Mouse (Mus musculus) mature B cell (primary cell): ENCODE data around the gene 4930402F06Rik.

Experiments used
- in situ Hi-C: fragments of 300-500 bp; cut with MboI; formaldehyde crosslinking; loops from 2 replicates; pipeline ENCODE4 v1.14.3; 2019

The 4930402F06Rik gene

DNA sequence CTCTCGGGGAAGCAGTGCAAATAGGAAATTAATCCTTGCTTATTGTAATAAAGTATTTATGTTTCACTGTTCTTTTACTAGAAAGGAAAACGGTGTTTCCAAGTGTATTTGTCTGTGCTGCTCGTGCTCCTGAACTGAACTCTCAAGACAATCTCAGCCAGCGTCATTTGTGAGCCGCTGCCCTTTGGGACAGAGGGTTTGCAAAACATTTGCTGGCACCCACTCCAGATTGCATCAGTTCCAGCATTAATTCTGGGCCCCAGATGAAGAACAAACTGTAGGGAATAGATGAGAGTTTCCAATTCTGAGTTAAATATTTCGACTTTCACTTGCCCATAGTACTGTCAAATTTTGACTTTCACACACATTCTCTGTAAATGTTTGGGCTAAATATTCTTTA is 58.3 kb downstream of the 4930402F06Rik start:
- in situ Hi-C loops: loop anchor here (5.0 kb wide), 1 partner anchor 41 kb away; no protein-coding TSS in a partner anchor

DNA sequence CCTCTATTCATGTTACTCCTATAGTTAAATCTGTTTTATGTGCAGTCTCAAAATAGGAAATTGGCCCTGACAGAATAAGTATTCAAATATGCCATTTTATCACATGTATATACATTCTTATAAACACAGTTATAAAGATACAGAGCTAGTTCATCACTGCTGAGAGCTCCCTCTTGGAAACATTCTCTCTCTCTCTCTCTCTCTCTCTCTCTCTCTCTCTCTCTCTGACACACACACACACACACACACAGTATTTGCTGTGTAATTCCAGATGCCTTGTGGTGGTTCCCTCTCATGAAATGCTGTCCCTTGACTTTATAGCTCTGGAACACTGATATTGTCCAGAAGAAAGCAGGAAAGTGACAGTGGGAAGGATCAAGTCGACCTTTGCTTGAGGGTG is 58.9 kb downstream of the 4930402F06Rik start:
- in situ Hi-C loops: loop anchor here (5.0 kb wide), 1 partner anchor 41 kb away; no protein-coding TSS in a partner anchor

DNA sequence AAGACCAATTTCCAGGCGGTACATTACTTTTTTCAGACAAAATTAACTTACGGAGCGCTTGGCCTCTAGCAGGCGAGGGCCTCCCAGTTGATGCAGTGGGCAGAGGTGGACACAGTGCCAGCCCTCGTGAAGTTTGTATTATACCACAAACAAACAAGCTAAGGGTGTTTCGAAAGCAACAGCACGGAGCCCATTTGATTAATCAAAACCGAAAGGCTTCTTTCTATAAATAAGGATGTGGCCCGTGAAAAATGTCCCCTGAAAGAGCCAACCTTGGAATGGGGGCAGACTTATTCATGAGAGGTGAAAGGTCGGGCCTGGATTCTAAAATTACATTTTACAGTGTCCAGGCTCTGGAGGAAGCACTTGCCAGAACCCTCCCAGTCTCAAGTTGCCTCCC is 59.6 kb downstream of the 4930402F06Rik start:
- in situ Hi-C loops: loop anchor here (5.0 kb wide), 1 partner anchor 40 kb away; no protein-coding TSS in a partner anchor

DNA sequence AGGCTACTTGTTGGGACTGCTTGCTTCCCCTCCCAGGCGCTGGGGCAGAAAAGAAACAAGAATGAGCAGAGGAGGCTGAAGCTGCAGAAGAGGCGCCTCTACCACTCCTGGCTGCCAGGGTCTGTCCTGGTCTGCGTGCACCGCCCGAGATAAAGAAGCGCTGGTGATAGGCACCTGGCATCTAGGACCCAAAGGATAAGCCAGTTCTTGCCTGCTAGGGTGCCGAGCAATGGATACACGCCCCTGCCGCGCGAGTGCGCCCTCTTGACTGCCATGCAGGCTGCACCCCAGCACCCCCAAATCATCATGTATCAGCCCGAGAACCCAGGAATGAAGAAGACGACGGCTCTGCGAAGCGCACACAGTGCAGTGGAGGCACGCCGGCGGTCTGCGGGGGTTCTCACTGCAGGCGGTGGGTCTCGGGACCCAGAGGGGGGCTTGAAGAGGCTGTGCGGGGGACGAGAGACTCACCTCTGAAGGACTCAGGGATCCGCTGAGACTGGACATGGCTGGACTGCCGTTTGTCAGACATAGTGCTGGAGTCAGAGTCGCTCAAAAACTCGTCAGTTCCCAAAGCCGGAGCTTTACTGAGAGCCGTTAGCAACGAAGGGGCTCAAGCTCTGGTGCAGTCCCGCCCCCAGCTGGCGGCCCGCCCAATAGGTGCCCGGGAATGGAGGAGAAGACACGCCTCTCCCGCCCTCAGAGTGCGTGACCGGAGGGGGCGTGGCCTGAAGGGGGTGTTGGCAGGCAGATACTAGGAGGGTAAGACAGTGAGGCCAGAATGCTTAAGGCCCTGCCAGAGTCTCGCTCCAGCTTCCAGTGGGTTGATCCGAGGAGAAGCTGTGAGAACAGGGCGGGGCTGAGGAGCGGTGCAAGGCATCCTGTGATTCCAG is 60.3 kb downstream of the 4930402F06Rik start, which contains the start of gene Stom:
Stom (minus strand) TSS at position 589 of the 893 bp plus-strand sequence.
- in situ Hi-C loops: loop anchor here (5.0 kb wide), 1 partner anchor 39 kb away; no protein-coding TSS in a partner anchor

DNA sequence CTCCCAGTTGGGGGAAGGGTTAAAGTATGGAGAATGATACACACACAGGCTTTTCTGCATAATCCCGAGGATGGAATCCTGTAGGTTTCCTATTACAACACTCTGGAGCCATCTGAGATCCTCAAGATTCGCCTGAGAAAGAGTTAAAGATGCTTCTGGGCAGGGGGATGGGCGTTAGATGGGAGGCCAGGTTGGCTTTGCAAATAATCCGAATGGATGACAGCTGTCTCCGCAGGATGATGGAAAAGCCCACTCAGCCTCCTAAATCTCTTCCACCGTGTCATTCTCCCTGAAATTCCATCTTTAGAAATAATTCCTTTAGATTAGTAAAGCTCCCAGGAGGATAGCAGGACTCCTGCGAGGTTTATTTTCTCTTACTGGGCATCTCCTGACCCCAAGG is 61.4 kb downstream of the 4930402F06Rik start:
- in situ Hi-C loops: loop anchor here (5.0 kb wide), 1 partner anchor 38 kb away; no protein-coding TSS in a partner anchor

DNA sequence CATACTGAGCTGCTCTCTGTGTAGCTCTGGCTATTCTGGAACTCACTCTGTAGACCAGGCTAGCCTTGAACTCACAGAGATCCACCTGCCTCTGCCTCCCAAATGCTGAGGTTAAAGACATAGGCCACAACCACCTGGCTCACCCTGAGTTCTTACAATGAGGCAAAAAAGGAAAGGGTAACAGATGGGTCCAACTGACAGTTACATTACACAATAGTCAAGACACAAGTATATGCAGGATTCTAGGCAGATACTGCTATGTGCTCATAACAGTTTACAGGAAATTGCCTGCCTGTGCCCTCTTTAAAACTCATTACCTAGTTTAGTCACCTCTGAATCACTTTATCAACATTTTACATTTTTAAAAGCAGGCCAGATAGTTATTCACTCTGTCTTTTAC is 63.3 kb downstream of the 4930402F06Rik start:
- in situ Hi-C loops: no loop called here

DNA sequence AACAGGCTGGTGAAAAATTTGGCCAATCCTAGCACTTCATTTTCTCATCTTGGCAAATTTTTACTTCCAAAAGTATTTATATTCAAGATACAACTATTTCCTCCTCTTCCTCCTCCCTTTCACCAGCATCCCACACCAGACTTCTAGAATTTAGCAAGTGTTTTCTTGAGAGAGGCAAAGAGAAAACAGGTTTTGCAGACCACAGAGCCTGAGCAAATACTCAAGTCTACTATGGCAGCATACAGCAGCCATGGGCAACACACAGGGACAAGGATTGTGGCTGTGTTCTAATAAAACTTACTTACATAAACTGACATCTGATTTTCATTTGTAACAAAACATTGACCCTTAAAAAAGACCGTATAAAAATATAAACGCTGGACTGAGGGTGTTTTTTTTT is 65.8 kb downstream of the 4930402F06Rik start:
- in situ Hi-C loops: no loop called here

DNA sequence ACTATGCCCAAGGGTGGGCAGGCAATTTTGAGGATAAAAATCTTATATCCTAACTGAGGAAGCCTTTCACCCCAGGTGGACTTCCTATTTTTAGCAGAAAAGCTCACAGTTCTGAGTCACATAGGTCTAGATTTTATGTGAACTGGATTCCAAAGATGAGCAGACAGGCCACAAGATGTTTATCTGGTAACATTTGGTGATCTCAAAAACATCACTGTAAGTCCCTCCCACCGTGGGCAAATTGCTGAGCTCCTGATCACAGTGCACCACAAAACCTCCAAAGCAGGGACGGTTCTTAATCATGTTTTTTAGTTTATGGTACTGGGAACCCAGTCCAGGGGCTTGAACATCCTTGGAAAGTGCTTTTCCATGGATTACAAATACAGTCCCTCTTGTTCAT is 67.9 kb downstream of the 4930402F06Rik start:
- in situ Hi-C loops: no loop called here

DNA sequence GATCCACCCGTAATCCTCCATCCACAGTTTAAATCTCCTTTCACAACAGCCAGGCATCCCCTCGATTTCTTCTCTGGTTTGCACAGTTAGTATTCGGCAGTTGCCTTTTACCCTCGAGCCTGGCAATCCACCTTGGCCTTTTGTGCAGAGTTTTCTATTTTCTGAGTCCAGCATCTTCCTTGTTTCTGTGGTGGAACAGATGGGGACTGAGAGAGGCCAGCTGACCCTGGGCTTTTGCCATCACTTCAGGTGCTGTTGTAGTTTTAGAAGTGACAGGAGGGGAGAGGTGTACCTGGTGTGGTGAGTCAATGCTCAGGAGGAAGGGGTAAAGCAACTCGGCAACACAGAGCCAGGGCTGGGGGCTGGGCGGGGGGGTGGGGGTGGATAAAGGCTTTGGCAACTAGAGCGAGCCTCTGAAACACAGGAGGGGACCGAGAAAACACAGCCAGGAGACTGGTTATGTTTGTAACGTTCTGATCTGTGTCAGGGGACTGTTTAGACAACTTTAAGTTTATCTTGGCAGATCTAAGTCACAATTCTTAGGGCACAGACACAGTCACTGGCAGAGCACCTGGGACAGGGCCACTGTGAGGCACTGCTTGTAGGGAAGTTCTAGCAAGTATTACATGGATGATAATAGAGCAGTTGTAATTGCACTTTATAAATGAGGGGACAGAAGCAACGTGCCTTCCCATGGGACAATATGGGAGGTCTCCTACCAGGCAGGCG is 68.7 kb downstream of the 4930402F06Rik start:
- in situ Hi-C loops: no loop called here

DNA sequence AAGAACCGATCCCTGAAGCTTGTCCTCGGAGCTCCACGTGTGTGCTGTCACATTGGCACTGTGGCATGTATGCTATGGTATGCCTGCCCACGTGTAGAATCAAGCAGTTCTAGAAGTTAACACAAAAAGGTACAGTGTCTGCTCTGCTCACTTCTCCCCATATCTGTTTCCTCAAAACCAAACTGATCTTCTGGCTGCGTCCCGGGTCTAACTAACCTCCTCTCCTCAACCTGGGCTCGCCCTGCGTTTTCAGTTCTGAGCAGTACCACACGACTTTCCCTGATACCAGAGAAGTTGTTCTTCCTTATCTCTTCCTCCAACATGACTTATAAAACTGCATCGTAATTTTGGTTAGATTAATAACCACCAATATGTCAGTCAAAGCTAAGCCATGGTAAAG is 69.4 kb downstream of the 4930402F06Rik start:
- in situ Hi-C loops: no loop called here

DNA sequence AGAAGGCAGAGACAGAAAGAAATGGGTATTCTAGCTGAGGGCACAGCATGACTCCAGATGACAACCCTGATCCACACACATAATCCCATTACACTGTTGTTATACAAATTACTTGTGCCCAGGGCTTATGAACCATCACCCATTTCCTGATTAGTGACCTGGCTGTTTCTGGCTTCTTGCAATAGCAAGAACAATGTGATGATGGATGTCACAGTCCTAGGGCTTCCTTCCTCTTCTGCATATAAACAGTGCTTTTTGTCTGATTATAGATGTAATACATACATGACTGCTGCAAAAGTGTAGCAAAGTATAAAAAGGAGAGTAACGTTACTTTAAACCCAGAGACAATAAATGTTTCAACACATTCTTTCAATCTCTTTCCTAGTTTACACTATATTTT is 70.0 kb downstream of the 4930402F06Rik start:
- in situ Hi-C loops: no loop called here

DNA sequence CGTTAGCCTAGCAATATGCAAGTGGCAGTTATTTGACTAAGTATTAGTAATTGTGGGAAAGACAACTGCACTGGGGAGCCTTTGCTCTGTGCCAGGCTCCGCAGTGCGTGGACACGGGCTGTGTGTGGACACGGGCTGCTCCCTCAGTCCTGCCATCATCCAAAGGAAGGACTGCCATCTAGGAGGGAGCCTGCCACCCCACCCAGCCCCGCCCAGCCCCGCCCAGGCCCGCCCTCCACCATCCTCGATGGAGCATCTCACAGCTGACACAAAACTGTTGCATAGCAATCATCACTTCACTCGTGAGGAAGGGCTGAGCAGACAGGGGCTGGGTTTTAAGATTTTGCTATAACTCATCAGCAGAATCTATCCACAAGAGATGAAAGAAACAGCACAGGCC is 71.0 kb downstream of the 4930402F06Rik start:
- in situ Hi-C loops: no loop called here
